Mouse (Mus musculus): Measurements from ENCODE around the gene Eif4ebp2. TPM values are rescaled to one million over a fixed set of nuclear protein-coding genes. Genes with fewer than 3 reads are reported as not detected.
"Not testable (repeated sequence)": the region's sequence is repeated elsewhere in the genome, so short reads cannot be mapped to it uniquely, and the experiment has no call there.

Eif4ebp2 gene
- total RNA-seq, 2 experiments from 2014 or later = 65.4 to 74.1 TPM

DNA sequence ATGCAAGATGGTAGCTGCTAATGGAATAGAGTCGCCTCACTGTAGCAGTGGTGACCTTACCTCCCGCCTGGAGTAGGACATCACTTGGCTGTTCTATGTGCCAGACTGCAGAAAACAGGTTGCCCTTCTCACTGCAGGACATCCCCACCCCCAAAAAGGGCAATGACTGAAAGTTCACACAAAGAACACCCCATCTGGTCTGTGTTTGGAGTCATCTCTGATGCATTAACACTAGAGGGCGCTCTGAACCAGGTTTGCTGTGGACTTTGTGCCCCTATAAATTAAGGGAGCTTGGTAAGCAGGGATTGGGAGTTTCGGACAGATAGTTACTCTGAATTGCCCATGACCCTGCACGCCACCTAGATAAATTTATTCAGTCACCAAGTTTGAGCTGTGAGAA, 14.4 kb upstream of the Eif4ebp2 start:
- peak in 1 of 2 experiments; percentile 18 for DNase-seq
- intact Hi-C loops (cut with DNase I) = no loop called here

DNA sequence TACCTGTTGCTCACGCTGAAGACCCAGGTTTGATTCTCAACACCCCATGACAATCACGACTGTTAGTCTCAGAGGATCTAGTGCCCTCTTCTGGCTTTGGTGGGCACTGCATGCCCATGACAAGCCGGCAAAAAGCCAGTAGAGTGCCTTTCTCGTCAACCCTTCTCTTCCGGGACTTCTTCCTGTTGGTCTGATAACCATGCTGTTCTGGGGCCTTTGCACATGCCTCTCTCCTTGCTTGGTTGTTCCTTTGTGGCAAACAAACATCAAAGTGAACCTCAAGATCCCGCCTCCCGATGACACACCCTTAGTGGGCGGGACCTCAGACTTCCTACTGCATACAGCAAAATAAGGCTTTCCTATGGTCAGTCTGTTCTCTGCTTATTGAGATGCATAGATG, 13.8 kb upstream of the Eif4ebp2 start:
- peak in 1 of 2 experiments; percentile 35 for DNase-seq
- intact Hi-C loops (cut with DNase I) = no loop called here

DNA sequence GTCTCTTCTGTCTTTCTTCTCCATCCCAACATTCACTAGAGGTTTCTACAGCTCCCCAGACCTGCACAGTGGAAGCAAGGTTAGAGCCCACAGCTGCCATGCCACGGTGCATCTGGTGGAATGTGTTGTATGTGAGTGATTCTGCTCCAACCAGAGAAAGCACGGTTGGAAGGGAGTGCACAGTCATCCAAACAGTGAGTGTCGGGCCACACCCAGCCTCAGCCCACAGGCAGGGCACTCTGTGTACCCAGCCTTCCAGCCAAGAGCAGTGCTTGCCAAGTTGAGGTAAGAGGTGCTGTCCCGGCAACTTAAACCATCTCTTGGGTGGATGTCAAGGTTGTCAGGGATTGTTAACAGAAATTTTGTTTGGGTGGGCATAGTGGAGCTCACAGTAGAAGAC, 12.5 kb upstream of the Eif4ebp2 start:
- peak in 1 of 2 experiments; percentile 35 for DNase-seq
- intact Hi-C loops (cut with DNase I) = no loop called here

DNA sequence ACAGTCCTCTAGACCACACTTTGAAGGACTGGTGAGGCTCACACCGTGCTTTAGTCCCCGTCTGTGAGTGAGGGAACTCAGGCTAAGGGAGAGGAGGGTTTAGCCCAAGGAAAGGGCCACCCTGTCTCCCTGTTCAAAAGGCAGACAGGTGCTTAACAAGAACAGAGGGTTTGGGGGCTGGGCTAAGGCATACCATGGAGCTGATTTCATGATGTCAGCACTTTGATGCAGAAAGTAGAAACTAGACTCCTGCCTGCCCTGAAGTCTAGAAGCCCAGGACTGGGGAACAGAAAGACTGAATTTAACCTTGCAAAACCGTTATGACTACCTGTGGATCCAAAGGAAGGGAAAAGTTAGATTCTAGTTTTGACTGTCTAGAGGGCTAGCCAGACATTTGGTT, 4.7 kb upstream of the Eif4ebp2 start:
- intact Hi-C loops (cut with DNase I) = no loop called here
- DNase-seq = no peak

DNA sequence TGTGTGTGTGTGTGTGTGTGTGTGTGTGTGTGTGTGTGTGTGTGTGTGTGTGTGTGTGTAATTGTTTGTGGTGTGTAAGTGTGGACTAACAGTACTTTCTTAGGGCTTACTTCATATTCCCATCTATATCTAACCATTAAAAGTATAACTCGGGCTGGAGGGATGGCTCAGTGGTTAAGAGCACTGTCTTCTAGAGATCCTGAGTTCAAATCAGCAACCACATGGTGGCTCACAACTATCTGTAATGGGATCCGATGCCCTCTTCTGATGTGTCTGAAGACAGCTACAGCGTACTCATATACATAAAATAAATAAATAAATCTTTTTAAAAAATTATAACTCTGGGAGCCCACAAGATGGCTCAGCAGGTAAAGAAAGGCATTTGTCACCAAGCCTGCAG, 710 bp upstream of the Eif4ebp2 start:
- DNase-seq = not testable (repeated sequence)
- intact Hi-C loops (cut with DNase I) = loop anchor here (5.0 kb wide), 1 partner anchor 36 kb away; the partner anchor contains the start of gene Nodal

DNA sequence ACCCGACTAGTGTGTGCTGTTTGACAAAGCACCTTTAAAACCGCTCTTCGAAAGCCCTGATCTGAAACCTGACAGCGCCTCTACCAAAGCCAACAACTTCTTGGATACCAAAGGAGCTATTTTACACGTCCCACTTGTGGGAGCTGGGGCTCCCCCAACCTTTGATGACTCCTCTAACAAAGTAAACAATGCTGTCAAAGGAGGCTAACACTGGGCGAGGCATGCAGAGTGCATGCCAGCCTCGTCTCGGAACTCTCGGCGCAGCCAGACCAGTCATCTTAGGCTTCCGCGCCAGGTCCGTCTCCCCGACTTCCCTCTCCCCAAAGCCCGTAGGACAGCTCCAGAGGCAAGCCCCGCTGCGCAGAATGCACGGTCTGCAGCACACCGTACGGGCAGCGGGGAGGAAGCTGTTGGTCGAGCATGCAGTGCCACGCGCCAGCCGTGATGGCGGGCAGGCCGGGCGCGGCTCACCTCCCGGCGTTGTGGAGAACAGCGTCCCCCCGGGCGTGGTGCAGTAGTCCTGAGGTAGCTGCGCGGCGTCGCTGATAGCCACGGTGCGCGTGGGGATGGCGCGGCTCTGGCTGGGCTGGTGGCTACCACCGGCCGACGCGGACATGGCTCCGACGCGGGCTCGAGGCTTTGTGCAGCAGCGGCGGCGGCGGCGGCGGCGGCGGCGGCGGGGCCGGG, 387 bp downstream of the Eif4ebp2 start:
- peak; percentile 41 to 58 for DNase-seq
- intact Hi-C loops (cut with DNase I) = loop anchor here (5.0 kb wide), 1 partner anchor 35 kb away; the partner anchor contains the start of gene Nodal

DNA sequence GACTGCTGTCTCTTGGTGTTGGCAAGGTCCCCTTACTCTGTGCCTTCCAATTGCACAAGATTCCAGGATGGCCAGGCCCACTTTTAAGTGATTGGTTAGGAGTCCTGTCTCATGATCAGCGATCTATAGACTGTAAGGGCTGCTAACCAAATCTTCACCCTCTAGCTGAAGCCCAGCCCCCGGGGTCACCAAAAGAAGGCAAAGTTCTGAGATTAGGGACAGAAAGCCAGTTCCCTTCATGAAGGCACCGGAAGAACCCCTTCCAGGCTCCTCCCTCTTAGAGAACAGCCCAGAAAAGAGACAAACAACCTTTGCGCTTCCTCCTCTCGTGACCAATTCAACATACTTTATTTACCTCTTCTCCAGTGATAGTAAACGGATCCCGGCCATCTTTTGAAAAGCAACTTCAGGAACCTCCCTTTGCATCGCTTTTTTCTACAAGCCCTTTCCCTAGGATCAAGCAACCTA, 964 bp downstream of the Eif4ebp2 start:
- DNase-seq = peak; percentile 22 to 50

DNA sequence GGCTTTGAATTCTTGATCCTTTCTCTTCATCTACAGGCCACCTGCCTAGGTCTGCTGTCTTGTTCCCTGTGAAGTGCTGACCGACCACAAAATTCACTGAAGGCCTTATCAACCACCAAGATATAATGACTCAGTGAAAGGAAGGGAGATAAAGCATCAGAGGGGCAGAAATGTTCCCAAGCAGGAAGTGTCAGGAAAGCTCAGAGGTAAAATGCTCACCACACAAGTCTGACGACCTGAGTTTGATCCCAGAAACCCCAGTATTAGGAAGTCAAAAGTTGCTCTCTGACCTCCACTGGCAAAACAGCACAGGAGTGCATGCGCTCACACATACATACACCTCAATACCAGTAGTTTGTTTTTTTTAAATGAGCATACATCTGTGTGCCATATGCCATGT, 3.6 kb downstream of the Eif4ebp2 start:
- no peak for DNase-seq
- intact Hi-C loops (cut with DNase I) = loop anchor here (2.0 kb wide), 1 partner anchor 20 kb away; no protein-coding TSS in a partner anchor

More for the DNA sequence above, 964 bp downstream of the Eif4ebp2 start:
- intact Hi-C loops (cut with DNase I) = loop anchor here (5.0 kb wide), 1 partner anchor 34 kb away; the partner anchor contains the start of gene Nodal

DNA sequence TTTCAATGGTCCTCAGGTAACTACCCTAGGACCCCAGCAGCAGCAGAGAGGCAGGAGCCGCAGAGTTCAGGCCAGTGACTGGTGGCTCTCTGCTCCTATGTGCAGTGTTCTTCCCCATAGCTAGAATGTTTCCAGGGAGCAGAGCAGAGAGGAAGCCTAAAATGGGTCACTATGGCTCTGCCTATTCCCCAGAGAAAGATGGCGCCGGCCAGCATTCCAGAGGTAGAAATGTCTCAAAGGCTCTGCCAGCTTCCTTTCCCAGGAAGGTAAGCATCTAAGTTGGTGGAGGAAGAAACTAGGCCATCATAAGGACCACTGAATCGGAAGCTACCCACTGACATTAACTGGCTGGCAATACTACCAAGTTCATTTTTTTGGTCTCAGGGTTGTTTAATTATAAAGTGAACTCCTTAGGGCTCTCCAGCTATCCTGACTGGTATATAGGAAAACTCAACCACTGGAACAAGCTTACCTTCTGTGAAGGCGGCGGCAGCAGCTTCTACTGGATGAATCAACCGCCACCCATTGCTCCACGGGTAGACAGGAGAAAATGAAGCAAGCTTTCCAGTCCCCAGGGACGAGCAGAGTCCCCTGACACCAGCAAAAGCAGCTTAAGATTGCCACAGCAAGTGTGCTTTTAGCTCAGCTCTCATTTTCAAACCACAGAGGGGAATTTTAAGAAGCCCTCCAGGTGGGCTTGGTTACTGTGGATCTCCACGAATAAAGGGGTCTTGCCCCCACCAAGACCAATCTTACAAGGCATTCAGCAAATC, 4.7 kb downstream of the Eif4ebp2 start:
- no peak for DNase-seq
- intact Hi-C loops (cut with DNase I) = loop anchor here (2.0 kb wide), 1 partner anchor 19 kb away; no protein-coding TSS in a partner anchor

DNA sequence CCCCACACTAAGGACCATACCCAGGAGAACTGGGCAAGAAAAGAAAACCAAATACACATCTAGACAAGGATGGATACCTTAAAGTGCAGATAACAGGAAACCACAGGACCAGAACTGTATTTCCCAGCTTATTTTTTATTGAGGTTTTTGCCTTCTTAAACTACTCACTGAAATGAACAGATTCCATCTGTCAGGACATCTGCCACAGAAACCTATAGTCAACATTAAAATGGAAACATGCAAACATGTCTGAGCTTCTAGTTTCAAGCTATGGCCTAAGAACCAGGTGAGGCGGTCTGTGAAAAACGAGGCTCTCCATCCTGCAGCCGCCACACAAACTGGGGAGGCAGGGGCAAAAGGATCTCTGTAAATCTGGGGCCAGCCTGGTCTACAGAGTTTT, 7.4 kb downstream of the Eif4ebp2 start:
- no peak for DNase-seq
- intact Hi-C loops (cut with DNase I) = no loop called here

DNA sequence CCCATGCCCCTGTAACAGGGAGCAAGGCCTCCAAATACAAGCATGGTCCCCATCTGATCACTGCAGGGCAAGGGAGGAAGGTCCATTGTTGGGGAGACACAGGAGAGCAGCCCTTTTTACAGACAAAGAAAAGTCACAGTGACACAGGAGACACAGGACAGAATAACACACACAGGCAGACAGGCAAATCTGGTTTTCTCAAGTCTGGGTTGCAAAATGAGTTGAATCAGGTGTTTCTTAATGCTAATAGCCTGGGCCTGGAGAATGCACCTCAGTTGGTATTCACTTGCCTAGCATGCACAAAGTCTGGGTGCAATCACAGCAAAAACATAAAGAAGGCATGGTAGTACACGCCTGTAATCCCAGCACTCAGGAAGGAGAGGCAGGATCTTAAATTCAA, 8.6 kb downstream of the Eif4ebp2 start:
- intact Hi-C loops (cut with DNase I) = no loop called here
- no peak for DNase-seq

DNA sequence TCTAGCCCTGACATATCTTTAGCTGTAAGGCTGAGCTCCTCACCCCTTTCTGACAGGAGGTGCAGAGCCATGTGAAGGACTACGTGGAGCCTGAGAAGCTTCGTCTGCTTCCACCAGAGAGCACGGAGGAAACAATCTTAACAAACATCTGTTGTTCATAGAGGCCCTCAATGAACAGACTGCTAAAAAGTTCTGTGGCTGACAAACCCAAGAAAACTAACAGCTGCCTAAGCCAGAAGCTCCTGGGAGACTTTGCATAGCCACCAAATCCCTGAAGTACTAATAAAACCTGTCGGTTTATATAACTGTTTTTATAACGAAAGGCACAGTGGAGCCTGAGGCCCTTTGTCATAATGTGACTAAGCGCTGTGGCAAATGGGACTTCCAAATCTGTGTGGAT, 9.0 kb downstream of the Eif4ebp2 start:
- intact Hi-C loops (cut with DNase I) = no loop called here
- DNase-seq = no peak

DNA sequence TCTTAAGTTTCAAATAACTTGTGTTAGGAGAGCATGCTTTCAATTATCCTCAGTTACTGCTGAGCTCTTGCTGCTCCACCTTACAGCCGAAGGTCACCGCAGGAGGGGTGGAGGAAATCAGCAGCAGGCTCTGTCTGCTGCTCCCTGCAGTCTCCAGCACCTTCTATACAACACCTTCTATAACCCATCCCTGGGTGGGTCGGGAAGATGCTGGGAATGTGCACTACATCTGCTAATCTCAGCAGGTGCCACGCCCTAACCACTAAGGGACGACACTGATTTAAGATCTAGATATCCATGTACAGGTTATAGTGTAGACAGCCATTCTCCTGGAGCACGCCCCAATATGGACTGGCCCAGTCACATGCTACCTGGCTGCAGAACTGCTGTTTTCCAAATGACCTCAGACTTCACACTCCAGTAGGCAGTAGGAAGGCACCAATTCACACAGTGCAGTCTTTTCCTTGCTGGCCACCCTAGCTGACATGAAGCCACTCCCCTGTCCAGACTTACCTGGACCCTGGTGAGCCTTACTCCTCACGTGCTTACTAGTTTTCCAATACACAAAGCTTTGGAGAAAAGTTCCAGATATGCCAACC, 12.2 kb downstream of the Eif4ebp2 start:
- intact Hi-C loops (cut with DNase I) = no loop called here

DNA sequence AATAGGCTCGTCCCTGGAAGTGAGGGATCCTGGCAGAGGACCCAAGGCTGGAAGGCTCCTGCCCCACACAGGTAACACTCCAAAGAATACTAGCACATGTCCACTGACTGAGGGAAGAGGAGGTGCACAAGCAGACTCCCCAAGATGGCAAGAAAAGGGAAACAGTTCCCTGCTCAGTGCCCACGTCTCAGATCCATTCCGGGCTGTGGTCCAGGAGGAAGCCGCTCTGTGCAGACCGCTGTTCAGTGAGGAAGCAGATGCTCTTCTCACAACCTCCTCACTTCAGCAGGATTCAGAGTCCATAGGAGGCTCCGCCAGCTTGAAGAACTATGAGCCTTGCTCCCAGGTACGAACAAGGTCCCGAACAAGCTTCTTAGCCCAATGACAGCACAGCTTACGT, 21.1 kb downstream of the Eif4ebp2 start:
- intact Hi-C loops (cut with DNase I) = no loop called here
- DNase-seq = no peak

More for the DNA sequence above, 12.2 kb downstream of the Eif4ebp2 start:
- no peak for DNase-seq

DNA sequence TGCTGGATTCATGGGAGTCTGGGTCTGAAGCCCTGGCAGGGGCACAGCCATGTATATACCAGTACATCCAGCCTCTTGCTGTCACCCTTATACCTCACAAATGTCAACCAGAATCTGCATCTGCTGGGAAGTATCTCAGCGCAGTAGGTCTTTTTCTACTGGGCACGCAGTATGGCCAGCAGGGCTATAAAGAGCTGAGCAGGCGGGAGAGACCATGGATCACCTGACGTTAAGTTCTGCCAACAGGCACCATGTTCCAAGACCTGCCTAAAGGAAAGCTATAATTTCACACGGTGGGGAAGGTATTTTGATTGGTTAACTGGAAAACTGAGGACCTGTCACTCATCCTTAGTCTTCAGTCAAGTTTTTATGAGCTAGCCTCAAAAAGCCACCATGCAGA, 23.4 kb downstream of the Eif4ebp2 start:
- intact Hi-C loops (cut with DNase I) = loop anchor here (2.0 kb wide), 1 partner anchor 20 kb away; no protein-coding TSS in a partner anchor
- no peak for DNase-seq

DNA sequence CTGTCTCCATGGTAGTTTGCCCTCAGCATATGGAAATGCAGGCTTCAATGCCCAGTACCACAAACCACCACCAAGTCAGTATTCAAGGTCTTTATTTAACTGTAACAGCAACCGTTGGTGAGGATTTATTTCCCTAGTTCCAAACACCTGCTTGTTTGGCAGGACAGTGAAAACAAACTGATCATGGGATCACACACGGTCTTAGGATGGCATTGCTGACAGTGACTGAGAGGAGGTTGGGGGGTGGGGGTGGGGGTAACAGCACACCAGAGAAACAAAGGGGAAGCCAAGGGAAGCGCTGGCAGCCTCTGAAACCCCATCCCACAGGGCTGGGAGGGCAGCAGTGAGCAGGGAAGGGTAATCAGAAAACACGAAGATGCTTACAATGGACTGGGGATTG, 24.0 kb downstream of the Eif4ebp2 start:
- intact Hi-C loops (cut with DNase I) = loop anchor here (2.0 kb wide), 1 partner anchor 20 kb away; no protein-coding TSS in a partner anchor
- DNase-seq = no peak

DNA sequence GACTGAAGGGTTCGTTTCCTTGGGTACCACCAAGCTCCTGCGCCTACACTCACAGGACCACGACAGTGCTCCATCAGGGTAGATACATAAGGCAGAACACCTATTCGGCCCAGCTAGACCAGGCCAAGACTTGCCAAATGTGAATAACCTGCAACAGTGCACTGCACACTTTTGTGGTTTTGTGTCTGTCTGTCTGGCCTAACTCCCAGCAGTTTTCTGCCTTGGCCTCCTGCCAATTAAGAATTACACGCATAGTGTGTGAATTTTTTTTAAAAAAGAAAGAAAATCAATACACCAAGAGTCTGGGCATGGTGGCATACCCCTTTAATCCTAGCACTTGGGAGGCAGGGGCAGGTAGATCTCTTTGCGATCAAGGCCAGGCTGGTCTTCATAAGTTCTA, 24.5 kb downstream of the Eif4ebp2 start:
- no peak for DNase-seq
- intact Hi-C loops (cut with DNase I) = loop anchor here (2.0 kb wide), 1 partner anchor 21 kb away; no protein-coding TSS in a partner anchor

DNA sequence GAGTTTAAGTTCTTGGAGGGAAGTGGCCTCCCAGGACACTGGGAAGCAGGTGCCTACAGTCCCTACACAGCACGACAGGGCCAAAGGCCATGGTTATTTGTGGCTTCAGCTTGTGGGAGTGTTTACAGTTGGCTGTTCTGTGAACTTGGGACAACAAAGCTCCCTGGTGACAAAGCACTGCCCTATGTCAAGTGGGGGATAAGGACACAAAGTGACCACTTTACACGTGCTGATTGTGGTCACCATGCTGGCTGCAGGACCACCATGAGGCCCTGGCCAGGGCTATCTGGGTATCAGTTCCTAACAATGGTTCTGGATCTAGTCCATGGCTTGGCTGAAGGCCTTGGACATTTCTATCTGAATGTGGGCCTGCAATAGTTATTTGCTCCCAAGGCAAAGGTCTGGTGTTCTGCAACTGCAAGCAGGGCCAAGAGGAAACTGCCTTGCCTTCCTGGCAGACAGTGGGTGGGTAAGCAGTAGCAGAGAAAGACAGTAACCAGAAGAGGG, 26.2 kb downstream of the Eif4ebp2 start:
- intact Hi-C loops (cut with DNase I) = no loop called here
- peak; percentile 70 to 72 for DNase-seq

DNA sequence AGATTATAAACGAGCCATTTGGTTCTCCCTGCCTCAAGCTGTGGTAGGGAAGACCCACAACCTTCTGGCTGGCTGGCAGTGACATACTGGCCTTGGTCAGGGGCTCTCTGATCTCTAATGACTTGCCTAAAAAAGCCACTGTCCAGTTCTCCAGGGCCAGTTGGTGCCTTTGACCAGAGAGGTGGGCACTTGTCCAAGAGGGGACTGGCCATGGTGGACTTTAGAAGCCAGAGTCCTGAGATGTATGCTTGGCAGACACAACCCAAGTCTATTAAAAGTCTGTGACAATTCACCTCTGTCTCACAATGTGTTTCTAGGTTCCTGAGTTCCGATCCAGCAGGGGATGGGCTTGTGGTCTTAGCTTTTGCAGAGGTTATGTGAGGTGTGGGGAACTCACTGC, 27.4 kb downstream of the Eif4ebp2 start:
- no peak for DNase-seq
- intact Hi-C loops (cut with DNase I) = no loop called here

DNA sequence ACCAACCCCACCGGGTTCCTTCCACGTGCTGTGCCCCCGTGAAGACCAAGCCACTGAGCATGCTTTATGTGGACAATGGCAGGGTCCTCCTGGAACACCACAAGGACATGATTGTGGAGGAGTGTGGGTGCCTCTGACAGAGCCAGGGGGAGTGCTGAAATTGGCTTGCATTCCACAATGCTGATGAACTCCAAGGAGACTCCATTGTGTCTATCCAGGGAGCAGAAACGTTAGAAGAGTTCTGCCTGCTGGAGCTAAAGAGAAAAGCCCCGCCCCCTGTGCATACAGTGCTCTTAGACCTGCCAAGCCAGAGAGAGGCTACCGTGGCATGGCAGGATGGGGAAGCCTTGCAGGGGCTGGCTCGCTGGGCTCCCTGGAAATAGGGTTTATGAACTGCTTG, 28.0 kb downstream of the Eif4ebp2 start:
- intact Hi-C loops (cut with DNase I) = no loop called here
- no peak for DNase-seq

DNA sequence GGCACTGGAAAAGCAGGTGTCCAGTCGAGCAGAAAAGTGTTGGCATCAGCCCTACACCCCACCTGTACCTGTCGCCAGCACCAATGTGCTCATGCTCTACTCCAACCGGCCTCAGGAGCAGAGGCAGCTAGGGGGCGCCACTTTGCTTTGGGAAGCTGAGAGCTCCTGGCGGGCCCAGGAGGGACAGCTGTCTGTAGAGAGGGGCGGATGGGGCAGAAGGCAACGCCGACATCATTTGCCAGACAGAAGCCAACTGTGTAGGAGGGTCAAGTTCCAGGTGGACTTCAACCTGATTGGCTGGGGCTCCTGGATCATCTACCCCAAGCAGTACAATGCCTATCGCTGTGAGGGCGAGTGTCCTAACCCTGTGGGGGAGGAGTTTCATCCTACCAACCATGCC, 29.2 kb downstream of the Eif4ebp2 start:
- intact Hi-C loops (cut with DNase I) = no loop called here
- peak in 1 of 2 experiments; percentile 37 for DNase-seq

All from heart, postnatal 36 days (tissue).